Mouse (Mus musculus): ENCODE measurements around the gene Polq. TPM values are rescaled to one million over a fixed set of nuclear protein-coding genes. Genes with fewer than 3 reads are reported as not detected.

Polq gene
- polyA plus RNA-seq, 1 experiment, result 7.8 TPM

DNA sequence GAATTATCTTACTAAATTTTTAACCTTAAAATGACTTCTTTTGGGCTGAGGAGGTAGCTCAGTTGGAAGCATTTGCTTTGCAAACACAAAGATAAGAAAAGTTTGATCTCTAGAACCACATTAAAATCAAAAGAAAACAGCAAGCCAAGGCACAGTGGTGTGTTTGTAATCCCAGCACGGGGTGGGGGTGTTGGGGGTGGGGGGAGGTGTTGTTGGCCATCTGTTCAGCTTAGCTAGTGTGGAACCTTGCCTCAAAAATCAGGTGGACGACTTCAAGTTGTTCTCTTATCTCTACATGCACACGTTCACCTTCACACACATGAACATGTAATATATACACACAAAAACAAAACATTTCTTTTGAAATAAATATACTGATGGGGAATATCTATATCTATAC, 20.4 kb downstream of the Polq start:
- TF ChIP-seq GATA1 (IDR thresholded peaks at IDR 0.05; ENCODE audit: low read length), result no peak

DNA sequence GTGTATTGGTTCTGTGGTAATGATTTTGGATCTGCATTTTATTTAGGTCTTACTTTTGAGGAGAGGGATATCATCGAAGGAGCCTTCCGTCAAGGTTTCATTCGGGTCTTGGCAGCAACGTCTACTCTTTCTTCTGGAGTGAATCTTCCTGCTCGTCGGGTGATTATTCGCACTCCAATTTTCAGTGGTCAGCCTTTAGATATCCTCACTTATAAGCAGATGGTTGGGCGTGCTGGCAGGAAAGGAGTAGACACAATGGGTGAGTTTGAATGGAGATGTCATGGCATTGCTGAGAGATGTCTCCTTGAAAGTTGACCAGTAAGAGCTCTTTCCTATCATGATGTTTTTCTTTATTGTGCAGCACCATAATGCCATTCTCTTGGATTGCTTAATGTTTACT, 23.2 kb downstream of the Polq start:
- no peak for TF ChIP-seq GATA1 (IDR thresholded peaks at IDR 0.05; ENCODE audit: low read length)

DNA sequence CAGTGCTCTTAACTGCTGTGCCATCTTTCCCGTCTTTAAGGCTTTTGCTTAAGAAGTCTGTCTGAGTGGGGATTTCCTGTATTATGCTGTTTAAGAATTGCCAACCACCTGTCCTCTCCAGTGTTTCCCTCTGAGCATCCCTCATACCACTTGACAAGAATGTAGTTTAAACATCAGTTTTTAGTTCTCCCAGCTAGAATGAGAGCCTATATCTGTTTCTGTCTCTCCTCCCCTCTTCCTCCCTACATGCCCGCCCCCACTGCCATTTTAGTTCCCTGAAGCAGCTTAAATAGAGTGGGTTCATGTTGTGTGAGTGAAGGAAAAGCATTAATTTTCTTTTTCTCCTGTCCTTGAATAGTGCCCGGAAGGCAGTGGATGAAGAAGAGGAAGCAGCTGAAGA, 48.0 kb downstream of the Polq start:
- no peak for TF ChIP-seq GATA1 (IDR thresholded peaks at IDR 0.05; ENCODE audit: low read length)

DNA sequence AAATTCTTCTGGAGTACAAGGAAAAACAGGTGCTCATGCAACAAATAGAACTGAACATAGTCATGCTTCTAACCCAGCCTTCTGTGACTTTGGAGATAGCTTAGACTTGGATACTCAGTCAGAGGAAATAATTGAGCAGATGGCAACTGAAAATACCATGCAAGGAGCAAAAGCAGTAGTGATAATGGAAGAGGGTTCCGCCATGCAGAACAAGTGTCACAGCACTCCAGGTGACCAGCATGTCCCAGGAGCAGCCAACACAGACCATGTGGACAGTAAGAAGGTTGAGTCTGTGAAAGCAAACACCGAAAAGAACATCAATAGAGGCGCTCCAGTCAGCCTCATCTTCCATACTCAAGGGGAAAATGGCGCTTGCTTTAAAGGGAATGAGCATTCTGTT, 49.7 kb downstream of the Polq start:
- no peak for TF ChIP-seq GATA1 (IDR thresholded peaks at IDR 0.05; ENCODE audit: low read length)

DNA sequence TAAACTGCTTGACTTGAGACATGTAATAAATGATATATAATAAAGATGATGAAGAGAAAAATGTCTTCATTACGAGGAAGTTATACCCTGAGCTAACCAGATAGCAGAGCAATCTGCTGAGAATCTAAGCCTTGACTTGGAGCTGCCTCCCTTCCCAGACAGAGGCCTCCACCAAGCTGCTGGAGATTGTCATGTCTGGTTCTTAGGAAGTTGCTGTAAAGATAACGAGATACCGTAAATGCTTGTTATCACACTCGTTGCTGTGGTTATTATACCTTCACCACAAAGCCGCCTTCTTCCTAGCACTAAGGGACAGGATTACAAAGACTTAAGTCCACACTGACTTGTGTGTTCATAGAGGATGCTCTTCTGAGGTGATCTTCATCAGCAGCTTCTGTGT, 60.8 kb downstream of the Polq start:
- peak; percentile 77 for TF ChIP-seq GATA1 (IDR thresholded peaks at IDR 0.05; ENCODE audit: low read length)

DNA sequence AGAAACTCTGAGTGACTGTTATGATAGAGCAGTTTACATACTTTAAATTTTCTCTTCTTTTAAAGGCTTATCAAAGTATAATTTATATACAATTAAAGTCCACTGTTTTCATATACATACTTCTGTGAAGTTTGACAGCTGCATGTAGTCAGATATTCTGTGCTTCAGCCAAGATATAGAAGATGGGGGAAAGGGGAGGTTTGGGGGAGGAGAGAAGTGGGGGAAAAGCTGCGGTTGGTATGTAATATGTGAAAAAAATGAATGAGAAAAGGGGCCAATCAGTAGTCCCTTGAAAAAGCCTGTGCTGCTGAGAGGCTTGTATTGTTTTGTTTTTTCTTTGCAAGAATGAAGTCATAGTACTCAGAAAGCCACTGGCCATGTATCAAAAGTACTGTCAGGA, 78.1 kb downstream of the Polq start:
- no peak for TF ChIP-seq GATA1 (IDR thresholded peaks at IDR 0.05; ENCODE audit: low read length)

DNA sequence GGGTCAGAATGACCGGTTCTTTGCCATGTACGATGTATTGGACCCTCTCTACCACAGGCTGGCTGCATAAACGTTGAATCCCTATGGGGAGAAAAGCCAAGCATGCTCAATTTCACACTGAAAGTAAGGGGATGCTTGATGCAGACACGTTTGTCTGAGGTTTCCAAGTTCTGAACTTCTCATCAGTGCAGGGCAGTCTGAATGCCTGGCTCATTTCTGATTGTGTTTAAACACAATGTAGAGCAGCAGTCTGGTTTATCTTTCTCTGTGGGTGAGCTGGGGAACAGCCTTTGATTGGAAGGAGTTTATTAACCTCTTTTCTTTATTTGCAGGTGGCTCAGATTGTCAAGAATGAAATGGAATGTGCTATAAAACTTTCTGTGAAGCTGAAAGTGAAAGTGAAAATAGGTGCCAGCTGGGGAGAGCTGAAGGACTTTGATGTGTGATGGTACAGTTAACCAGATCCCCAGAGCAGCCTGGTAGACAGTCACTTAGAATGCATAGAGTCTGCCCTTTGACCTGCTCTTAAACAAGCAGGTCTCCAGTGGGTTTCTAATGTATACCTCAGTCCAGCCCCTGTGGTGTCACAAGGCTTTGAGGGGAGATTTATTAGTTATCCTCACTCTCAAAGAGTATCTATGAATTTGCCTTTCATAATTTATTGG, 82.7 kb downstream of the Polq start:
- TF ChIP-seq GATA1 (IDR thresholded peaks at IDR 0.05; ENCODE audit: low read length), result no peak

DNA sequence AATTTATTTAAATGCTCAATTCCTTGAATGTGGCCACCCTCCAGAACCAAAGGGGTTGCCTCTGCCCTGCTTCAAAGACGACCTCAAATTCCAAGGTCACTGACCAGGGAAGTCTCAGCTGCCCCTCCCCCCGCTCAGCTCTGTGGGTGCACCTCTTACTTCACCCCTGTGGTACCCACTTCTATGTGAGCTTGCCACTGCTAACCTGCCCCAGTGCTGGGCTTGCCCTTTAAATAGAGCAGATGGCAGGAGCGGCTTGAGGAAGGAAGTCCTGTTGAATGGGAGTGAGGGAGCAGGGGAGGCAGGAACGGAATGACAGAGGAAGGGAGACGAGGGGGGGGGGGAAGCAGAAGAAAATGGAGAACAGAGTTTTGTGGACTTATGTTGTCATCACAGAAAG, 97.2 kb downstream of the Polq start:
- TF ChIP-seq GATA1 (IDR thresholded peaks at IDR 0.05; ENCODE audit: low read length), result no peak

DNA sequence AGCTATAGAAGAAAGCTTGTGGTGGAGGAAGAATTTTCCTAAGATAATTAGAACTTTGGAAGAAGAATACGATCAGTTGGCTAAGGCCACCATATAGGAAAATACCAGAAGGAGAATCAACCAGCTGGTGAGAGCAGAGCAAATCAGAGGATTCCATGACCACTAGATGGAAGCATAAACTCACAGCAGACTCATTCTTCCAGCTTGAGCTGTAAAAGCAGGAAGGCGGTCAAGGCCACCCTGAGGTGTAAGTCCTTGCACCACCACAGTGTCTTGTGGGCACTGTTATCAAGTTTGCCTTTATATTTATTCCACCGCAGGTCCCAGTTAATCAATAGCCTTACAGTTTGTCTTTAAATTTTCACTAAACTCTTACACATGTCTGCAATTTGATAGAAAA, 97.7 kb downstream of the Polq start:
- no peak for TF ChIP-seq GATA1 (IDR thresholded peaks at IDR 0.05; ENCODE audit: low read length)

Other genes starting within 250 kb of the Polq start
- gene Slc15a2, start 226.8 kb upstream of the Polq start, polyA plus RNA-seq (2012), result 0.61 and 1.1 TPM in 2 replicates
- 1.8 and 2.6 TPM in 2 replicates for gene Iqcb1, start 183.4 kb upstream of the Polq start, polyA plus RNA-seq (2012)
- 0.50 and 0.53 TPM in 2 replicates for gene Eaf2, start 136.8 kb upstream of the Polq start, polyA plus RNA-seq (2012)
- gene Golgb1, start 136.6 kb upstream of the Polq start, polyA plus RNA-seq (2012), result 10.8 and 13.4 TPM in 2 replicates
- 20.5 and 28.9 TPM in 2 replicates for gene Hcls1, start 76.8 kb upstream of the Polq start, polyA plus RNA-seq (2012)
- not detected in 2 replicates for gene Fbxo40, start 21.3 kb upstream of the Polq start, polyA plus RNA-seq (2012)